Mouse (Mus musculus) kidney, embryonic 16.5 days (tissue): ENCODE measurements around the gene Tenm3. TPM values are rescaled to one million over a fixed set of nuclear protein-coding genes. Genes with fewer than 3 reads are reported as not detected.
A peak's percentile ranks its signal among the peaks of the same experiment; 100 is the strongest.

Experiments
- ATAC-seq: fragments of 200-750 bp; cut with Nextera tagmentation; 2 replicates; pipeline ENCODE4 v1.8.0; 2017; ENCODE audit warnings: moderate TSS enrichment; ENCODE audit not compliant: low FRiP score, low TSS enrichment
- H3K27ac ChIP-seq: fragments of 300-500 bp; sonication (generic); 2 replicates; pipeline ENCODE4 v1.5.1; 2014; ENCODE audit warnings: low read length
- H3K27me3 ChIP-seq: fragments of 300-500 bp; sonication (generic); 2 replicates; pipeline ENCODE4 v1.6.1; 2014; ENCODE audit warnings: low read length, control low read depth, mixed read lengths; ENCODE audit not compliant: insufficient read depth
- H3K36me3 ChIP-seq: fragments of 300-500 bp; sonication (generic); 2 replicates; pipeline ENCODE4 v1.6.1; 2014; ENCODE audit warnings: low read length, control low read depth, mixed read lengths; ENCODE audit not compliant: insufficient read depth
- H3K4me1 ChIP-seq: fragments of 300-500 bp; sonication (generic); 2 replicates; pipeline ENCODE4 v1.6.1; 2014; ENCODE audit warnings: low read length, control low read depth, mixed read lengths; ENCODE audit not compliant: insufficient read depth
- H3K4me2 ChIP-seq: fragments of 300-500 bp; sonication (generic); replicated peaks from 2 replicates; pipeline ENCODE4 v1.6.1; 2014; ENCODE audit warnings: low read depth, low read length
- H3K4me3 ChIP-seq: fragments of 300-500 bp; sonication (generic); 2 replicates; pipeline ENCODE4 v1.5.1; 2014; ENCODE audit warnings: mild to moderate bottlenecking, low read length
- H3K9ac ChIP-seq: fragments of 300-500 bp; sonication (generic); replicated peaks from 2 replicates; pipeline ENCODE4 v1.6.1; 2014; ENCODE audit warnings: low read length
- H3K9me3 ChIP-seq: fragments of 300-500 bp; sonication (generic); 2 replicates; pipeline ENCODE4 v1.6.1; 2016; ENCODE audit warnings: low read length, control low read depth
- WGBS: fragments of 180-500 bp; shearing (Covaris S2); extraction: QIAGEN DNeasy Blood & Tissue Kit; methylation state at CpG from one replicate; pipeline ENCODE4 v1.1.7; 2014; 5-methylcytosine and 5-hydroxymethylcytosine counted together
- polyA plus RNA-seq: library from polyadenylated mRNA; unstranded; fragments of >200 nt; fragmentation: Nextera tagmentation; extraction: Ambion mirVana; gene quantifications from 2 replicates; pipeline ENCODE4 v1.2.1, GENCODE M21; 2015

The Tenm3 gene
- polyA plus RNA-seq, 1 experiment from 2014 or later = 20.3 TPM

DNA sequence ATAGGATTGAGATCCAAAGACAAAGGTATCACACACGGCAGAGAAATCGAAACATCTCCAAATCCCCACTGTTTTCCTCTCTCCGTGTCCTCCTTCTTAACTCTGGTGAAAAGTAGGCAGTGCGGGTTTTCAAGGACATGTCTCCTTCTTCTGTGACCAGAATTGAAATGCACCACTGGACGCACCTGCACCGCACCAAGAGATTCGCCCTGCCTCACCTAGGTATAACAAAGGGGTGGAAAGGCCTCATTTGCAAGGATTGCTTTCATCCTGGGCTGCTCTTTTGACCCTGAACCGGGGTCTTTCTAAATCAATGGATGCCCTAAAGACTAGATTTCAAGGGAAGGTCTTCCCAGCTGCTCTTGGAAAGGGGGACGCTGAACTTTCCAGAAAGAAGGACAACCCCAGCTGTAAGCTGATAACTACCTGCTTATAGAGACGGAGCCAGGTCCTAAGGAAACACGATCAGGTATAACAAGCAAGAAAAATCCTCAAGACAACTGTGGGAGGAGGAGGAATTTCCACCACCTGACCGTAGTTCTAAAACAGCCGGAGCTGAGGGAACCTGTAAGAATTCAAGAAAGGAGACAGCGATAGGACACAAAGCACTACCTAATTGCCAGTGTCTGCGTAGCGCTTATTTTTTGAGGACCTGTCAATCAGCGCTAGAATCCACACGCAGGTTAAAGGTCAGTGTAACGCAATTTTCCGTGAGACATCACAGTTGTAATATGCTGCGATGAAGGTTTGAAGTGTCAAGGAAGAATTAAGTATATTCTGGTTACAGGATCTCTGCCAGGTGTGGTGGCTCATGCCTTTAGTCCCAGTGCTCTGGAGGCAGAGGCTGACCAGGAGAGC lies 114.7 kb downstream of the Tenm3 start:
- H3K36me3 ChIP-seq = no peaks in the 10 kb centered on the region
- WGBS = 59% methylated on average over 21 of the region's 21 CpGs
- no peak for ATAC-seq
- no peaks in the 10 kb centered on the region for H3K9me3 ChIP-seq
- no peak overlapping the region for H3K4me3 ChIP-seq
- H3K4me2 ChIP-seq = no peak overlapping the region
- H3K27me3 ChIP-seq = no peaks in the 10 kb centered on the region
- no peak overlapping the region for H3K27ac ChIP-seq
- no peak overlapping the region for H3K9ac ChIP-seq
- no peaks in the 10 kb centered on the region for H3K4me1 ChIP-seq

DNA sequence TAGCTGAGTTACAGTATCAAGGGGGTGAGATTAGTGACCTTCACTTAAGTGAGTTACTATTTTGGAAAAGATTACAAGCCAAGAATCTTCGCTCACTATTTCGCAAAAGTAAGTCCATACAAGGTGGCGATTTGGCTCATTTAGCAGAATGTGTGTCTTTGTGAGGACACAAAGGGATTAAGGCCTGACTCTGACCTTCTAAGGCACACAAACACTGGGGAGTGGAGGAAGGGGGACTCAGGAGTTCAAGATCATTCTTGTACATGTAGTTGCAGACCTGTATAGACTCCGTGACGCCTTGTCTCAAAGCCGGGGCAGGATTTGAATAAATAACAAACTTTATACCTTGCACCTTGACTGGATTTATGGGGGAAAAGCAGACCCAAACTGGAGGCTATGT lies 115.7 kb downstream of the Tenm3 start:
- no peak overlapping the region for H3K4me3 ChIP-seq
- no peaks in the 10 kb centered on the region for H3K9me3 ChIP-seq
- no peak overlapping the region for H3K27ac ChIP-seq
- H3K4me1 ChIP-seq = no peaks in the 10 kb centered on the region
- ATAC-seq = no peak
- no peaks in the 10 kb centered on the region for H3K27me3 ChIP-seq
- H3K36me3 ChIP-seq = no peaks in the 10 kb centered on the region
- H3K9ac ChIP-seq = no peak overlapping the region
- H3K4me2 ChIP-seq = no peak overlapping the region
- WGBS = 86% methylated on average over 6 of the region's 6 CpGs

DNA sequence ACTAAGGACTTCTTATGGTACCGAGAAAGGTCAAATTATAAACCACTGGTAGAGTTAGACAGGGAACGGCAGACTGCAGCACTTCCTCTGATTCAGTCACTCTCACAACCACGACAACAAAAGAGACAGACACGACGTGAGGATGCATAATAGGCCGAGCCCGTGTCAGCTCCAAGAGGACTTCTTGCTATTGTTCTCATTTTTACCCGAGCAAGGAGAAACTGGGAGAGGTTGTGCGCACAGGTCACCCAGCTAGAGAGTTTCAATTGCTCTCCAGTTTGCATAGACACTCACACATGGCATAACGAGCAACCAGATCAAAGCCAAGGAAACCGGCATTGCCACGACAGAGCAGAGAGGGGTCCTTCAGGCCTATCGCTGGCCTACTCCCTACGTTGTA lies 121.0 kb downstream of the Tenm3 start:
- Histone ChIP-seq H3K4me1 (no peaks in the 10 kb centered on the region), H3K36me3 (no peaks in the 10 kb centered on the region), H3K4me3 (no peak overlapping the region), H3K27me3 (no peaks in the 10 kb centered on the region), H3K9me3 (no peaks in the 10 kb centered on the region), H3K4me2 (no peak overlapping the region), H3K9ac (no peak overlapping the region), H3K27ac (no peak overlapping the region)
- no peak for ATAC-seq
- WGBS = 63% methylated on average over 14 of the region's 14 CpGs

DNA sequence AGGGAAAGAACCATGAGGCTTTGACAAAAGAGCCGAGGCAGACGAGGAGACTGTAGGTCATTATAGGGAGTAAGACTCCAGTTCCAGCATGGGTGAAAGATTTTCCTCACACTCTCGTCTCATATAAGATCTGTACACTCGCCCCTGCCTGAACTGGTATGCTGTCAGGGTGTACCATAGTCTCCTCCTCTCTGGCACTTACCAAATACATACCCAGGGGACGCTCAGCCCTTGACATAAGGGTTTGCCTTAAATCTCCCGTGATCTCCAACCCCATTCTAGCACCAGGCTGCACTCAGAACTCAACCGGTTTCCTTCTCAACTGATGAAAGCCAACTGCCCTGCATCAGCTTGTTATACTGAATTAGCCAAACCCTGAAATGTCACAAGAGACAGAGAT lies 121.4 kb downstream of the Tenm3 start:
- H3K9me3 ChIP-seq = no peaks in the 10 kb centered on the region

DNA sequence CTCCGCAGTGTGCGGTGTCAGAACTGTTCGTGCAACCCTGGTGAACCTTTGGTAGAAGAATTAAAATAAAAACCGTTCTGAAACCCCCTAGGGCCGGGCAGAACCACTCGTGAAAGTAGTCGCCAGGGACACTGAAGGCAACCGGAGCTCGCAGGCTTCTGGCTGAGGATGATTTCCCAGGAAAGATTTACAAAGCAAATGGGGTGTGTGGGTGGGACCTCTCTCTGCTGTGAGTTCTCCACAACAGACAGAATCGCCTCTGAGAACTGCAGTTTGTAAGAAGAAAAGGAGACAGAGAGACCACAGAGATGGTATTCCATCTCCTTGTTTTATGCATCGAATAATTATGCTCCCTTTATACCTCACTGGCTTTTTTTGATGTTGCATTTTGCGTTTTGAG lies 122.4 kb downstream of the Tenm3 start:
- 91% methylated on average over 12 of the region's 12 CpGs for WGBS
- Histone ChIP-seq H3K4me1 (no peaks in the 10 kb centered on the region), H3K4me3 (no peak overlapping the region), H3K9me3 (no peaks in the 10 kb centered on the region), H3K36me3 (no peaks in the 10 kb centered on the region), H3K27ac (no peak overlapping the region), H3K27me3 (no peaks in the 10 kb centered on the region), H3K9ac (no peak overlapping the region), H3K4me2 (no peak overlapping the region)
- ATAC-seq = no peak

More for the DNA sequence above, 121.4 kb downstream of the Tenm3 start:
- Histone ChIP-seq H3K27ac (no peak overlapping the region), H3K27me3 (no peaks in the 10 kb centered on the region), H3K36me3 (no peaks in the 10 kb centered on the region), H3K9ac (no peak overlapping the region), H3K4me3 (no peak overlapping the region), H3K4me2 (no peak overlapping the region), H3K4me1 (no peaks in the 10 kb centered on the region)
- WGBS = 88% methylated on average over 7 of the region's 7 CpGs
- no peak for ATAC-seq

DNA sequence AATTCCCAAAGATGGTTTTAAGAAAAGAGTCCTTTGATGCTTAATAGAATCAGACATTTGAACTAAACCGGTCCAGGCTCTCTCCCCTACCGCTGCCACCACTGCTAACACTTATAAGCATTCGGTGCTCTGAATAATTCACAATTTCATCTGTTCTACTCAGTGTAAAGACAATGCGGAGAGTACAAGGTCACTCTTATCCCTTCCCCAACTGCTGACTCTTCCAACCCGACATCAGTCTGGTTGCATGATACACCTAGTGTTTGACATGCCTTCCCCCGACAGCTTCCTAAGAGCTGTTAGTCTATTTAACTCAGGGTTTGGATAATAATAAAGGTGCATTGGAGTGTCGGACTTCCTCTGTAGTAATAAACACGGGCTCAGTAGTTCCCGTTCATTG lies 128.1 kb downstream of the Tenm3 start:
- Histone ChIP-seq H3K4me3 (no peak overlapping the region), H3K9me3 (peaks cover 5% of the 10 kb centered on the region; the same call in 1 of the 2 replicates), H3K27ac (no peak overlapping the region), H3K36me3 (no peaks in the 10 kb centered on the region), H3K4me1 (no peaks in the 10 kb centered on the region), H3K27me3 (no peaks in the 10 kb centered on the region), H3K9ac (no peak overlapping the region), H3K4me2 (no peak overlapping the region)
- 86% methylated on average over 9 of the region's 9 CpGs for WGBS
- ATAC-seq = no peak

DNA sequence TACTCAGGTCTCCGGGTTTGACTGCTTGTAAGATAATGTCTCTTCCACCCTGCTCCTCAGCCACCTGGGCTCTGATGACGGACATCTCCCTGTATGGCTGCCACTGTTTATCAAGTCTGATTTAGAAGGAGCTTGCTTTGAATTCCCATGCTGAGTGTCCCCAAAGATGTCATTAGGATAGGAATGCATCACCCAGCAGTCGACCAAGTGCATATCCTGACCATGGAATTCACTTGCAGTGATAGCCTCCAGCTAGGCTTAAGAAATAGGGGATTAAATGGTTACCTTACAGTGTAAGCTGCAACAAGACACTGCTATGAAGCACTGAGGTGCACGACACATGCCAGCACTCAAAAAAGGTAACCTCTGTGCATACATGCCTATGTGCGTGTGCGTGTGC lies 137.1 kb downstream of the Tenm3 start:
- no peak overlapping the region for H3K4me3 ChIP-seq
- WGBS = 87% methylated on average over 6 of the region's 6 CpGs
- no peaks in the 10 kb centered on the region for H3K27me3 ChIP-seq
- no peak overlapping the region for H3K4me2 ChIP-seq
- no peak overlapping the region for H3K27ac ChIP-seq
- no peak overlapping the region for H3K9ac ChIP-seq
- no peaks in the 10 kb centered on the region for H3K36me3 ChIP-seq
- H3K9me3 ChIP-seq = peaks cover 10% of the 10 kb centered on the region; the same call in 1 of the 2 replicates
- no peak for ATAC-seq
- H3K4me1 ChIP-seq = 0 out of 2 replicates have a peak, but pooled peaks cover 3% of the 10 kb centered on the region

DNA sequence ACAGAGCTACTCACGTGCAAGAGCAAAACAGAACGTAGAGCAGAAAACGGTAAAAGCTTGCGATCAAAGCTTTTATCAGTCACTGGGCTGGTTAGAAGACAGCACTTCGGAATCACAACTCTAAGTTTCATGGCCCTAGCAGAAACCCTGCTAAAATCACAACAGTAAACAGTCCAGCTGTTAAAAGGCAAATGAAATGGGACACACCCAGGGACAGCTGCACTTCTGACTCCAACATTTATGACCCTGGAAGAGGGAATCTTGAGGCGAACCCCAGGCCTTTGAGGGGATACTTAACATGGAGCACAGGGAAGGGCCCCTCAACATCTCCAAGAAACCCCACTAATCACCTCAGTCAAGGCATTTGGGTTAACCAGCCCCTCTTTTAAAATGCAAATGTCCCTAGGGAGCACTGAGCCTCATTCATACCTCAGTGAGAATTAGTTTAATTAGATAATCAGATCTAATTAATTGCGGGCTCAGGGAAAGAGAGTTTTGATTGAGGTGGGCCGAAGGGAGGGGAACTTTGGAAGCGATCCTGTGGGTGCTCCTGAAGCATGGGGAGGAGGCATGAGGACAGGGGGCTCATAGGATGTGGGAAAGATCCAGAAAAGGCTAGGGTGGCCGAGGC lies 138.8 kb downstream of the Tenm3 start:
- 67% methylated on average over 10 of the region's 10 CpGs for WGBS
- 0 out of 2 replicates have a peak, but pooled peaks cover 3% of the 10 kb centered on the region for H3K4me1 ChIP-seq
- H3K9me3 ChIP-seq = 0 out of 2 replicates have a peak, but pooled peaks cover 5% of the 10 kb centered on the region
- H3K36me3 ChIP-seq = no peaks in the 10 kb centered on the region
- ATAC-seq = peak; percentile 67; the same call in 1 of the 2 replicates
- no peak overlapping the region for H3K9ac ChIP-seq
- no peak overlapping the region for H3K4me3 ChIP-seq
- no peak overlapping the region for H3K4me2 ChIP-seq
- no peaks in the 10 kb centered on the region for H3K27me3 ChIP-seq
- H3K27ac ChIP-seq = peak overlapping the region; percentile 68; the same call in 1 of the 2 replicates

DNA sequence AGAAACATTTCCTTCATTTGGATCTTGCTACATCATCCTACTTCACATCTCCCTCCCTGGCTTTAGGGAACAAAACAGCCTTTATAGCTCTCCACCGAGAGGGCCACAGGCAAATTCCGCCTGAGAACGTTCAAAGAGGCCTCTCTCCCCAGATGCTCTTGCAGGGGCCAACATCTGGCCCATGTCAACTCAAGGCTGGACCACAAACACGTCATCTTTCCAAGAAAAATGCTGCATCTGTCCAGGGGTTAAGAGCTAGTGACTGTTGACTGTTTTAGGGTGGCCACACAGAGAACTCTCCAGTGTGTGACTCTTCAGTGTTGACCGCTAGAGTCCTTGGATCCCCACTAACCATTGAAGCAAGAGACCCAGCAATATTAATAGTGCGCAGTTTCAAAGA lies 139.3 kb downstream of the Tenm3 start:
- peak; percentile 90 for ATAC-seq
- Histone ChIP-seq H3K9me3 (0 out of 2 replicates have a peak, but pooled peaks cover 5% of the 10 kb centered on the region), H3K27ac (peak overlapping the region; percentile 69; the same call in 1 of the 2 replicates), H3K9ac (no peak overlapping the region), H3K4me3 (no peak overlapping the region), H3K4me1 (0 out of 2 replicates have a peak, but pooled peaks cover 3% of the 10 kb centered on the region), H3K4me2 (no peak overlapping the region), H3K36me3 (no peaks in the 10 kb centered on the region), H3K27me3 (no peaks in the 10 kb centered on the region)
- 52% methylated on average over 6 of the region's 6 CpGs for WGBS
